Mouse (Mus musculus) cerebellum, adult 9-11 months (tissue): ENCODE measurements at regions not wholly inside any gene's neighbourhood (a gene's known extent, or its start where the extent isn't known, plus 50 kb on each side); places are given as distances from the start of the nearest gene placed in this dataset.
"Not testable (repeated sequence)": the region's sequence is repeated elsewhere in the genome, so short reads cannot be mapped to it uniquely, and the experiment has no call there.

Experiments used
- DNase-seq: peaks from one replicate; pipeline ENCODE4 v3.0.0; 2022

- peak; percentile 85 for DNase-seq
Observed at GRCm38 (mm10) chr12:47162624-47163151, 344.0 kb upstream of the Nova1 start.

DNA sequence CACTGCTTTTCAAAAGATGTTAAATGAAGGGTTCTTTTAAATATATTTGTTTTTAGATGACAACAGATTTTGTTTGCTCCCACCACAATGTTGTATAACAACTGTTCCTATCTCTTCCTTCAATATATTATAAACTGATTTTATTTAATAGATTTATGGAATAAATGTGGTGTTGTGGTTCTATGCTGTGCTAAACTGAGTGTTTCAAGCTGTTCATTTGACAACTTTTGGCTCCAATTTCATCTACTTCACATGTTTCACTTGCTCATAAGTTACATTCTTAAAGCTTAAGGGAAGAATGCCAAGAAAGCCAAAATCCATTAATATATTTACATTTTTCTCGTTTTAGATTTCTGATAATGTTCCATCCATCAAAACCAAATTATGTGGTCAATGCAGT is 341.9 kb upstream of the Nova1 start:
- DNase-seq, result no peak

- DNase-seq, result not testable (repeated sequence)
Observed at GRCm38 (mm10) chr12:47155916-47156315, 337.2 kb upstream of the Nova1 start.

DNA sequence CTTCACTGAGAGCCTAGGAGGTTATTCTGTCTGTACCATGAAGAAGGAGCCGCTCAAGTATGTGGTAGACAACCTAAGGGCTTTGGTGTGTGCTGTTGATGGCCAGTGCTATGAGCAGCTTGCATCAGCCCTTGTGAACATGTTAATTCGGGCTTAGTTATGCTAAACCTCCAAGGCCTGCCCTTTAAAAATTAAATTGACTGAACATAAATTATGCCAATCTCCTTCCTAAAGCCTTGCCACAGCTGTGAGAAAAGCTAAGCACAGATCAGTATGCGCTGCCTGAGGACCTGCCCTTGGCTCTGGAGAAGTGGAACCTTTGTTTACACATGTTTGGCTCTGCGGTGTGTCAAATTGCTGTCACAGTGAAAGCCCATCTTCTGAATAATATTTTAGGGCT is 321.9 kb upstream of the Nova1 start:
- no peak for DNase-seq

DNA sequence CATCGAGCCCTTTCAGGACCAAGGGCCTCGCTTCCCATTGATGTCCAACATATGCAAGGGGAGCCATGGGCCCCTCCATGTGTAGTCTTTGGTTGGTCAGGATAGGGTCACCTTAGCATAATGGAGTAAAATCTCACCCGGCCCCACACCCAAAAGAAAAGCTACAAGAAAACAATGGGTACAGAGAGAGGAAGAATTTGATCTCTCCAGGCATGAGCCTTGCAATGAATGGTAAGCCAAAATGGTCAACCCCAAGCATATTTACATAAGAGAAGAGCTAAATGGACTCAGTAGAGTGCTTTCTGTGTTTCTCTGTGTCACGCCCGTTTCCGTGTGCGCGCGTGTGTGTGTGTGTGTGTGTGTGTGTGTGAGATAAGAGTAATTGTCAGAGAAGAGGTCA is 311.1 kb upstream of the Nova1 start:
- DNase-seq, result no peak

DNA sequence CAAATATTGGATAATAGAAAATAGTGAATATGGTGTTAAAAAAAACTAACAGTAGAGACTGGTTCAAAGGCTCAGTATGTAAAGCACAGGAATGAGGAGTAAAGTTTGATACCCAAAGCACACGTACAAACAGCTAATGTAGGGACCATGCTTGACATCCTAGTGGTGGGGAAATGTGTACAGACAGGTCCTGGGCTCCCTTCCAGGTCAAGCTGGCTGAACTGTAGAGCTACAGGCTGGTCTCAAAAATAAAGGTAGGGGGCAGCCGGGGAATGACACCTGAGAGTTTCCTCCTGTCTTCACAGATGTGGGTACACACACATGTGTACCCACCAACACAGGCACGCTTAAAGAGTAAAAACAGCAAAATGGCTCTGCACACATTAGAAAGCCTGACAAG is 309.9 kb upstream of the Nova1 start:
- DNase-seq, result no peak

- DNase-seq, result no peak
Observed at GRCm38 (mm10) chr12:47121426-47121825, 302.7 kb upstream of the Nova1 start.

GRCm38 (mm10) chr12:47117504-47117903 is 298.8 kb upstream of the Nova1 start:
- DNase-seq, result no peak

DNA sequence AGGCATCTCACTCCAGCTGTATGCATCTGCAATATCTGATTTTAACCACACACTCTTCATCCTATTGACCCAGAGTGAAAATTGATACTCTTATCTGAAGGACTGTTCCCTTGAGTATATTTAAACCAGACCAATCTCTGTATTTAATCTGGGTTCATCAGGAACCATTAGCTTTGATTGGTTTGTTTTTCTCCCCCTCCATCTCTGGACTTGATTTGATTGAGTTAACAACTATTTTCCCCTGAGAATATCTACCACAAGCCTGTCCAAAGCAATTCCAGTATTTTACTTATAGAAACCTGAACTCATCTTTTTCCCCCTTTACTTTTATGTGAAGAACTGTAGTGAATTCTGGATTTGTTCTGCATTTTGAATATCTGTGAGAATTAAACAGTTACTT is 270.5 kb upstream of the Nova1 start:
- DNase-seq, result no peak

DNA sequence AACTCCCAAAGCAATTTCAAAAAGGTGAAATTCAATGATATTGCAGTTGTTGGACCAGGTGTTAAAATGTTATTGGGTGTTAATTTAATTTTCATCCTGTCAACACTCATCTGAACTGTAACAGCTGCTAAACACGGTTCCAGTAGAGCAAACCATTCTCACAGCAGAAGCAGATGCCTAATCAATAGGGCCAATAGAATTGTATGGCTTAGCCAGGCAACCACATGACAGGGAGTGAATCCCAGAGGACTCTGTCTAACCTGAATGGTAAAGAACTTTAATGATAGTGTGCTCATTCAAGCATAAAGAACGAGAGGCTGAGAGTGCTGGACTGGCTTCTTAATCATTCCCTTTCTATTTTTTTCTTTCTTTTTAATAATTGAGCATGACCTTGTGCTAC is 256.2 kb upstream of the Nova1 start:
- DNase-seq, result no peak

GRCm38 (mm10) chr12:47052474-47052873 is 233.7 kb upstream of the Nova1 start:
- no peak for DNase-seq

GRCm38 (mm10) chr12:47020810-47021348 is 202.2 kb upstream of the Nova1 start:
- DNase-seq, result no peak

- DNase-seq, result no peak
Observed at GRCm38 (mm10) chr12:46992343-46992742, 173.6 kb upstream of the Nova1 start.

DNA sequence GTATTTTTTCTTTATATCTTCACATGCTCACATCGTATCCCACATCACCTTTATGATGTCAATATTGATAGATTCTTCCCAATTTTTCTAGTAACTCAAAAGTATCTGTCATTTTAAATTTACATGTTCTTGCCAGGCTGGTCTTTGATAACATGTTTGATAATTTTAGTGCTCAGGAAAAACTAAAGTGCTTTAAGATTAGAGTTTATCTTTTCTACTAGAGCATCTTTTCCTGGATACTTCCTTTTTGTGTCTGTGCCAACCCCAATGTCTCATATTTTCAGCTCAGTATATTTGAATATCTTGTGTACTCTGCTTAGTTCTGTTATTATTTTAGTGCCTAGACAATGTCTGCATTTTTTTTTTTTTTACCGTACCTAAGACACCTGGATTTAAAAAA is 170.2 kb upstream of the Nova1 start:
- no peak for DNase-seq

- DNase-seq, result no peak
Observed at GRCm38 (mm10) chr12:46950223-46950779, 131.6 kb upstream of the Nova1 start.

- DNase-seq, result no peak
Observed at GRCm38 (mm10) chr12:46945707-46946106, 127.0 kb upstream of the Nova1 start.

- DNase-seq, result no peak
Observed at GRCm38 (mm10) chr12:46931086-46931485, 112.4 kb upstream of the Nova1 start.

DNA sequence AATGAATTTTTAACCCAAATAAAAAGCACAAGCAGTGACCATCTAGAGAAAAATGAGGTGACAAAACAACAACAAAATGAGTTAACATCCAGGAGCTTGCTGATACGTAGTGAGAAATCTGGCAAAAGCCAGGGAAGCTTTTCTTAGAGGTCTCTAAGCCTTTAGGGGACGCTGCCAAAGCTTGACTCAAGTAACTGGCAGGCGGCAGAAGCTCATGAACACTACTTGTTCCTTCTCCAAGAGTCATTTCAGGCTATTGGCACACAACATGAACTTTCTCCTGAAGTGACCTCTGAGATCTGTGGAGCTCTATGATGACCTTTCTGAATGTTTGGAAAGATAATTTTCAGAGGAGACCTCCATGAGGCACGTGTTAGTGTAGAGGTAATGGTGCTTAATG is 98.6 kb upstream of the Nova1 start:
- peak; percentile 2 for DNase-seq

DNA sequence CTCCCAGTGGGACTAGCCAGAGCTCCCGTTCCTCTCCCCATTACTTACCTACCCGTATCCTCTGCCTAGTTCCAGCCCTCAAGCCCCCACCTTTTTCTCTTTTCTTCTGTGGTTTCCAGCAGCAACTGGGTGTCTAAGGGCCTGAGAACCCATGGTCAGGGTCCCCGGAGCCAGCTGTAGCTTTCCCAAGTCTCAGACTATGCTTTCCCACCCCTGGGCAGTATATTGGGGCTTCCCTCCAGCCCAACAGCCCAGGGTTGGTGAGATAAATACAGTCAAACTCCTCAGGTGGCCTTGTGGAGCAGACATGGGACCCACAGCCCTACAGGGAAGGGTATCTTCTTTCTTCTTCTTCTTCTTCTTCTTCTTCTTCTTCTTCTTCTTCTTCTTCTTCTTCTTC is 59.4 kb upstream of the Nova1 start:
- no peak for DNase-seq

DNA sequence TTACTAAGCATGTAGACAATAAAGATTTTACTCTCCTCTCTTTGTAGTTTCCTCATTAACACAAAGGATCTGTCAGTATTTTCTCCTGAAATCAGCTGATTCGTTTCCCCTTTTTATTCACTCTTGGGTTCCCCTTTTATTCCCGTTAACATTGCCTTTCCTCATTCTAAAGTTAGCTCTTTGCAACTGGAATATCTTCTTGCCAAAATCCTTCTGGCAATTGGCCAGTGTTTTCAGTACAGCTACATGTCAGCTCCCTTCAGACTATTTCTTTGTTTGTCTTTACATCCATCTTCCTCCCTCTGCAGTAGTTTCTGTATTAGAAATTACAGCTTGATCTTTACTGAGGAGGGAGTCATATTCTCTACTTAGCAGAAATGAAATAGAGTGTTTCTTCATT is 51.4 kb upstream of the Nova1 start:
- no peak for DNase-seq
